Mouse (Mus musculus) intestine, embryonic 16.5 days (tissue): ENCODE results near the gene Bcl2l11. TPM values are rescaled to one million over a fixed set of nuclear protein-coding genes. Genes with fewer than 3 reads are reported as not detected.
A peak's percentile ranks its signal among the peaks of the same experiment; 100 is the strongest.

Experiments used
- ATAC-seq: fragments of 200-750 bp; cut with Nextera tagmentation; 2 replicates; pipeline ENCODE4 v1.8.0; 2017; ENCODE audit warnings: moderate TSS enrichment, moderate library complexity
- H3K27ac ChIP-seq: fragments of 300-500 bp; sonication (generic); 2 replicates; pipeline ENCODE4 v1.5.1; 2014; ENCODE audit warnings: mild to moderate bottlenecking, low read length
- H3K27me3 ChIP-seq: fragments of 300-500 bp; sonication (generic); replicated peaks from 2 replicates; pipeline ENCODE4 v1.6.1; 2014; ENCODE audit warnings: low read length, control low read depth, mixed read lengths; ENCODE audit not compliant: control insufficient read depth, insufficient read depth
- H3K36me3 ChIP-seq: fragments of 300-500 bp; sonication (generic); 2 replicates; pipeline ENCODE4 v1.6.1; 2014; ENCODE audit warnings: low read length, control low read depth; ENCODE audit not compliant: control insufficient read depth, insufficient read depth
- H3K4me1 ChIP-seq: fragments of 300-500 bp; sonication (generic); 2 replicates; pipeline ENCODE4 v1.6.1; 2014; ENCODE audit warnings: low read length, control low read depth, mixed read lengths; ENCODE audit not compliant: control insufficient read depth, insufficient read depth
- H3K4me2 ChIP-seq: fragments of 300-500 bp; sonication (generic); 2 replicates; pipeline ENCODE4 v1.6.1; 2014; ENCODE audit warnings: low read depth, low read length, control low read depth
- H3K4me3 ChIP-seq: fragments of 300-500 bp; sonication (generic); 2 replicates; pipeline ENCODE4 v1.5.1; 2014; ENCODE audit warnings: mild to moderate bottlenecking, low read length
- H3K9ac ChIP-seq: fragments of 300-500 bp; sonication (generic); 2 replicates; pipeline ENCODE4 v1.6.1; 2014; ENCODE audit warnings: low read depth, low read length
- H3K9me3 ChIP-seq: fragments of 300-500 bp; sonication (generic); 2 replicates; pipeline ENCODE4 v1.6.1; 2016; ENCODE audit warnings: low read length, control low read depth; ENCODE audit not compliant: control insufficient read depth
- WGBS: fragments of 180-500 bp; shearing (Covaris S2); extraction: QIAGEN DNeasy Blood & Tissue Kit; methylation state at CpG from one replicate; pipeline ENCODE4 v1.1.7; 2014; 5-methylcytosine and 5-hydroxymethylcytosine counted together
- polyA plus RNA-seq: library from polyadenylated mRNA; unstranded; fragments of >200 nt; fragmentation: Nextera tagmentation; extraction: Ambion mirVana; gene quantifications from 2 replicates; pipeline ENCODE4 v1.2.1, GENCODE M21; 2015

Bcl2l11 gene
- polyA plus RNA-seq, result 10.0 and 10.6 TPM in 2 replicates

- H3K4me3 ChIP-seq, result peak within 1 kb of the TSS; percentile 80
- peak; percentile 84 for ATAC-seq
- no peaks in the 10 kb centered on the region for H3K9me3 ChIP-seq
- H3K4me2 ChIP-seq, result peak within 1 kb of the TSS; percentile 99
- no peaks in the 10 kb centered on the region; the same call in none of the 2 replicates for H3K36me3 ChIP-seq
- peaks cover 13% of the 10 kb centered on the region; the same call in 1 of the 2 replicates for H3K27me3 ChIP-seq
- under 1% methylated on average over 76 of the region's 76 CpGs for whole genome bisulfite sequencing
- H3K27ac ChIP-seq, result peak within 1 kb of the TSS; percentile 77
- peaks cover 31% of the 10 kb centered on the region for H3K4me1 ChIP-seq
- H3K9ac ChIP-seq, result peak within 1 kb of the TSS; percentile 80
Observed at GRCm38 (mm10) chr2:128125635-128126470, at the start of gene Bcl2l11. Gene Bcl2l11, plus strand, starts transcription at chr2:128126038.

GRCm38 (mm10) chr2:128076936-128077335, 48.9 kb upstream of the Bcl2l11 start:
- WGBS, result 86% methylated on average over 4 of the region's 4 CpGs
- Histone ChIP-seq H3K4me1 (no peaks in the 10 kb centered on the region), H3K9ac (no peak overlapping the region), H3K4me2 (no peak overlapping the region), H3K9me3 (no peaks in the 10 kb centered on the region), H3K36me3 (no peaks in the 10 kb centered on the region), H3K27ac (no peak overlapping the region), H3K27me3 (no peaks in the 10 kb centered on the region), H3K4me3 (no peak overlapping the region)
- ATAC-seq, result no peak

- 42% methylated on average over 5 of the region's 5 CpGs for WGBS
- Histone ChIP-seq H3K27me3 (no peaks in the 10 kb centered on the region), H3K27ac (no peak overlapping the region), H3K36me3 (no peaks in the 10 kb centered on the region), H3K4me3 (no peak overlapping the region), H3K4me2 (no peak overlapping the region), H3K4me1 (0 out of 2 replicates have a peak, but pooled peaks cover under 1% of the 10 kb centered on the region), H3K9ac (no peak overlapping the region), H3K9me3 (no peaks in the 10 kb centered on the region)
- no peak for ATAC-seq
Observed at GRCm38 (mm10) chr2:128078859-128079258, 47.0 kb upstream of the Bcl2l11 start.

GRCm38 (mm10) chr2:128079316-128079715, 46.5 kb upstream of the Bcl2l11 start:
- no peak overlapping the region for H3K9ac ChIP-seq
- H3K4me2 ChIP-seq, result no peak overlapping the region
- no peak overlapping the region for H3K4me3 ChIP-seq
- H3K36me3 ChIP-seq, result no peaks in the 10 kb centered on the region
- H3K27ac ChIP-seq, result no peak overlapping the region
- no peaks in the 10 kb centered on the region for H3K9me3 ChIP-seq
- 0 out of 2 replicates have a peak, but pooled peaks cover 2% of the 10 kb centered on the region for H3K4me1 ChIP-seq
- ATAC-seq, result no peak
- no peaks in the 10 kb centered on the region for H3K27me3 ChIP-seq
- 59% methylated on average over 6 of the region's 6 CpGs for WGBS

GRCm38 (mm10) chr2:128083844-128084243, 42.0 kb upstream of the Bcl2l11 start:
- Histone ChIP-seq H3K4me1 (0 out of 2 replicates have a peak, but pooled peaks cover 2% of the 10 kb centered on the region), H3K9ac (no peak overlapping the region), H3K4me3 (no peak overlapping the region), H3K27ac (no peak overlapping the region), H3K36me3 (no peaks in the 10 kb centered on the region), H3K27me3 (no peaks in the 10 kb centered on the region), H3K4me2 (no peak overlapping the region), H3K9me3 (no peaks in the 10 kb centered on the region)
- no peak for ATAC-seq
- WGBS, result 9% methylated on average over 3 of the region's 3 CpGs

- ATAC-seq, result no peak
- Histone ChIP-seq H3K4me1 (0 out of 2 replicates have a peak, but pooled peaks cover 2% of the 10 kb centered on the region), H3K9me3 (no peaks in the 10 kb centered on the region), H3K4me3 (no peak overlapping the region), H3K36me3 (no peaks in the 10 kb centered on the region), H3K4me2 (no peak overlapping the region), H3K9ac (no peak overlapping the region), H3K27me3 (no peaks in the 10 kb centered on the region), H3K27ac (no peak overlapping the region)
- WGBS, result 86% methylated on average over 5 of the region's 5 CpGs
Observed at GRCm38 (mm10) chr2:128084607-128085006, 41.2 kb upstream of the Bcl2l11 start.

- Histone ChIP-seq H3K4me3 (no peak overlapping the region), H3K27me3 (no peaks in the 10 kb centered on the region), H3K36me3 (no peaks in the 10 kb centered on the region), H3K9ac (no peak overlapping the region), H3K9me3 (no peaks in the 10 kb centered on the region), H3K27ac (no peak overlapping the region), H3K4me1 (0 out of 2 replicates have a peak, but pooled peaks cover 2% of the 10 kb centered on the region), H3K4me2 (no peak overlapping the region)
- 86% methylated on average over 1 of the region's 1 CpGs for WGBS
- ATAC-seq, result no peak
Observed at GRCm38 (mm10) chr2:128085481-128085880, 40.4 kb upstream of the Bcl2l11 start.

- ATAC-seq, result no peak
- H3K4me1 ChIP-seq, result 0 out of 2 replicates have a peak, but pooled peaks cover 2% of the 10 kb centered on the region
- H3K36me3 ChIP-seq, result no peaks in the 10 kb centered on the region
- WGBS, result 49% methylated on average over 14 of the region's 14 CpGs
- no peaks in the 10 kb centered on the region for H3K27me3 ChIP-seq
- no peaks in the 10 kb centered on the region for H3K9me3 ChIP-seq
- no peak overlapping the region for H3K9ac ChIP-seq
- H3K27ac ChIP-seq, result no peak overlapping the region
- no peak overlapping the region for H3K4me2 ChIP-seq
- no peak overlapping the region for H3K4me3 ChIP-seq
Observed at GRCm38 (mm10) chr2:128086301-128086886, 39.4 kb upstream of the Bcl2l11 start.

GRCm38 (mm10) chr2:128086996-128087526, 38.8 kb upstream of the Bcl2l11 start:
- H3K9ac ChIP-seq, result no peak overlapping the region
- no peak overlapping the region for H3K4me2 ChIP-seq
- 64% methylated on average over 7 of the region's 7 CpGs for WGBS
- H3K9me3 ChIP-seq, result no peaks in the 10 kb centered on the region
- no peak for ATAC-seq
- H3K27me3 ChIP-seq, result no peaks in the 10 kb centered on the region
- no peak overlapping the region for H3K27ac ChIP-seq
- no peak overlapping the region for H3K4me3 ChIP-seq
- H3K4me1 ChIP-seq, result 0 out of 2 replicates have a peak, but pooled peaks cover 4% of the 10 kb centered on the region
- H3K36me3 ChIP-seq, result no peaks in the 10 kb centered on the region
